Mouse (Mus musculus) limb, embryonic 14.5 days (tissue): ENCODE data around the gene Slc33a1. TPM values are rescaled to one million over a fixed set of nuclear protein-coding genes. Genes with fewer than 3 reads are reported as not detected.

ENCODE experiments used
- ATAC-seq: fragments of 200-750 bp; cut with Nextera tagmentation; 2 replicates; pipeline ENCODE4 v1.8.0; 2017; ENCODE audit warnings: low read depth, moderate number of reproducible peaks, moderate TSS enrichment; ENCODE audit not compliant: low FRiP score
- DNase-seq: peaks from one replicate; pipeline ENCODE4 v3.0.0-alpha.2; 2015; ENCODE audit warnings: low spot score
- H3K27ac ChIP-seq: fragments of 300-500 bp; sonication (generic); replicated peaks from 2 replicates; pipeline ENCODE4 v1.5.1; 2014; ENCODE audit warnings: low read depth, mild to moderate bottlenecking, low read length, moderate library complexity, mixed read lengths
- H3K27me3 ChIP-seq: fragments of 300-500 bp; sonication (generic); 2 replicates; pipeline ENCODE4 v1.6.1; 2014; ENCODE audit warnings: low read length, mixed read lengths; ENCODE audit not compliant: control insufficient read depth, insufficient read depth
- H3K36me3 ChIP-seq: fragments of 300-500 bp; sonication (generic); 2 replicates; pipeline ENCODE4 v1.6.1; 2014; ENCODE audit warnings: mild to moderate bottlenecking, low read length, moderate library complexity, mixed read lengths; ENCODE audit not compliant: control insufficient read depth, insufficient read depth
- H3K4me1 ChIP-seq: fragments of 300-500 bp; sonication (generic); 2 replicates; pipeline ENCODE4 v1.6.1; 2014; ENCODE audit warnings: antibody characterized with exemption, low read length, mixed read lengths; ENCODE audit not compliant: control insufficient read depth, insufficient read depth
- H3K4me2 ChIP-seq: fragments of 300-500 bp; sonication (generic); replicated peaks from 2 replicates; pipeline ENCODE4 v1.6.1; 2014; ENCODE audit warnings: low read depth, mild to moderate bottlenecking, low read length, moderate library complexity; ENCODE audit not compliant: severe bottlenecking
- H3K4me3 ChIP-seq: fragments of 300-500 bp; sonication (generic); replicated peaks from 2 replicates; pipeline ENCODE4 v1.5.1; 2014; ENCODE audit warnings: low read length
- H3K9ac ChIP-seq: fragments of 300-500 bp; sonication (generic); 2 replicates; pipeline ENCODE4 v1.6.1; 2014; ENCODE audit warnings: mild to moderate bottlenecking, low read depth, low read length, moderate library complexity; ENCODE audit not compliant: severe bottlenecking
- H3K9me3 ChIP-seq: fragments of 300-500 bp; sonication (generic); 2 replicates; pipeline ENCODE4 v1.6.1; 2016; ENCODE audit warnings: low read length; ENCODE audit not compliant: control insufficient read depth
- POLR2A ChIP-seq: fragments of 200-500 bp; IDR thresholded peaks from 2 replicates; pipeline ENCODE4 v1.8.0; 2012; ENCODE audit warnings: inconsistent platforms, mild to moderate bottlenecking, moderate library complexity, borderline replicate concordance; ENCODE audit not compliant: insufficient read depth, insufficient read length; ENCODE audit errors: extremely low read depth
- WGBS: fragments of 180-500 bp; shearing (Covaris S2); extraction: QIAGEN DNeasy Blood & Tissue Kit; methylation state at CpG from one replicate; pipeline ENCODE4 v1.1.7; 2014; 5-methylcytosine and 5-hydroxymethylcytosine counted together
- polyA plus RNA-seq, 2 experiments: library from polyadenylated mRNA; depleted of rRNA in 1 of 2; stranded (reverse) in 1 of 2; unstranded in 1 of 2; fragments of >200 nt; fragmentation: Nextera tagmentation in 1 of 2; extraction: Ambion mirVana in 1 of 2; gene quantifications; 2 replicates each; pipeline versions ENCODE4 v1.2.1 to v1.2.3; 2012 to 2014

Slc33a1 gene
- 12.4 and 14.7 TPM in 2 replicates for polyA plus RNA-seq (2012; rRNA removed)
- polyA plus RNA-seq (2014; fragmentation: Nextera tagmentation; extraction: Ambion mirVana) = 14.7 and 16.2 TPM in 2 replicates

DNA sequence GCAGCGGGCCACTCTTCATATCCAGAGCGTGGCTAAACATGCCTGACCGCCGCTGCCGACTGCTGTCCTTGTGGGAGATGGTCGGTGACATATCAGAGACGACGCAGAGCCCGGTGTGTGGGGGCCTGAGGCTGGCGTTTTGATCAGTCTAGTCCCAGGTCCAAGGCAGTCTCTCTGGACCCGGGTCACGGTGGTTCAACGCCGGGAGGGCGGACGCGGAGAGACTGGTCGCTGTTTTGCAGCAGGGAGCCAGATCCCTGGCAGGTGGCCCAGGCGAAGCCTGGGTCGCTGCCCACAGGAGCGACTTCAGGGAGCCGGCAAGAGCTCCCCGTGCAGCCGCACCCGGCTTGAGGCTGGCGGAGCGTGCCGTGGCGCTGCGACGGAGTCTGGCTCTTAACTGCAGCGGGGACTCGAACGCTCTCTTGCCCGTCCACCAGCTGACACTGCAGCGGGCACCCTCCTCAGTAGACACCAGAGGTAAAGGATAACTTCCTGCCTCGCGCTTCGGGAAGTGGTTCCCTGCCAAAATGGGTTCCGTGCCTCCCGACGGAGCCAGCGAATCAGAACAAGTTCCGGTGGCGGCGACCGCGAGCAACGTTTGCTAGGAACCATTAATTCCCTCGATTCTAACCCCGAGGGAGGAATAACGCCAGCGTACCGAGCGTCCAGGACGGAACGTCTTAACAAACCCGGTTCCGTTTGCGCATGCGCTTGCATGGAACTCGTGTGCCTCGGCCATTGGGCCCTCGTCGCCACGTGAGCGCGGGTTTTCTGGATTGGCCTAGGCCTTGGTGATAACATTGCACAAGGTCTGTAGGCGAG lies at the start of gene Slc33a1:
TSS of gene Slc33a1 (minus strand) at position 669 of the 822 bp plus-strand sequence.
- DNase-seq (peak; percentile 99), ATAC-seq (peak; percentile 95)
- whole genome bisulfite sequencing = under 1% methylated on average over 60 of the region's 69 CpGs
- peak within 1 kb of the TSS; percentile 90 for H3K4me3 ChIP-seq
- peaks cover 3% of the 10 kb centered on the region; the same call in 1 of the 2 replicates for H3K36me3 ChIP-seq
- 0 out of 2 replicates have a peak, but pooled peaks have one; percentile 44 for TF ChIP-seq POLR2A
- H3K4me2 ChIP-seq = peak within 1 kb of the TSS; percentile 76
- H3K27me3 ChIP-seq = no peaks in the 10 kb centered on the region
- peak within 1 kb of the TSS; percentile 85 for H3K27ac ChIP-seq
- no peaks in the 10 kb centered on the region for H3K9me3 ChIP-seq
- peak within 1 kb of the TSS; percentile 84 for H3K9ac ChIP-seq
- peaks cover 20% of the 10 kb centered on the region for H3K4me1 ChIP-seq

- Histone ChIP-seq H3K4me3 (no peak overlapping the region), H3K4me2 (no peak overlapping the region), H3K9ac (no peak overlapping the region), H3K27me3 (no peaks in the 10 kb centered on the region), H3K36me3 (peaks cover 75% of the 10 kb centered on the region), H3K4me1 (no peaks in the 10 kb centered on the region), H3K9me3 (no peaks in the 10 kb centered on the region), H3K27ac (no peak overlapping the region)
- TF ChIP-seq POLR2A = no peak
- ATAC-seq = no peak
- 95% methylated on average over 3 of the region's 3 CpGs for WGBS
- no peak for DNase-seq
Observed at GRCm38 (mm10) chr3:63988722-63989440, 24.3 kb upstream of the Slc33a1 start.

DNA sequence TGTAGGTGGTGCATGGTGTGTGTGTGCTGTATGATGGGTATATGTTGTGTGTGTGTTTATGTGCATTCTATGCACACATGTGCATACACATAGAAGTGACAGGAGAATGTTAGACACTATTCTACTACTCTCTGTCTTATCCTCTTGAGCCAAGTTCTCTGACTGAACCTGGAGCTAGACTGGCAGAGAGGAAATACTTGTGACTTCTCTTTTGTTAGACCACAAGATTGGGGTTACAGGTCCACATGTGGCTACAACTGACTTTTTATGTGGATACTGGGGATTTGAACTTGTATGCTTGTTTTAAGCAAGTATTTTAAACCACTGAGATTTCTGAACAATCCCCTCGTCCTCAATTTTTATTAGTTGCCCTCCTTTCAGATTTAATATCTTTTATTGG lies 22.1 kb upstream of the Slc33a1 start:
- no peak overlapping the region for H3K27ac ChIP-seq
- H3K27me3 ChIP-seq = no peaks in the 10 kb centered on the region
- no peak overlapping the region for H3K4me2 ChIP-seq
- 39% methylated on average over 1 of the region's 1 CpGs for WGBS
- no peaks in the 10 kb centered on the region for H3K4me1 ChIP-seq
- no peak overlapping the region for H3K4me3 ChIP-seq
- ATAC-seq (no peak), DNase-seq (no peak)
- no peaks in the 10 kb centered on the region for H3K9me3 ChIP-seq
- no peak for TF ChIP-seq POLR2A
- H3K36me3 ChIP-seq = peaks cover 69% of the 10 kb centered on the region
- H3K9ac ChIP-seq = no peak overlapping the region

DNA sequence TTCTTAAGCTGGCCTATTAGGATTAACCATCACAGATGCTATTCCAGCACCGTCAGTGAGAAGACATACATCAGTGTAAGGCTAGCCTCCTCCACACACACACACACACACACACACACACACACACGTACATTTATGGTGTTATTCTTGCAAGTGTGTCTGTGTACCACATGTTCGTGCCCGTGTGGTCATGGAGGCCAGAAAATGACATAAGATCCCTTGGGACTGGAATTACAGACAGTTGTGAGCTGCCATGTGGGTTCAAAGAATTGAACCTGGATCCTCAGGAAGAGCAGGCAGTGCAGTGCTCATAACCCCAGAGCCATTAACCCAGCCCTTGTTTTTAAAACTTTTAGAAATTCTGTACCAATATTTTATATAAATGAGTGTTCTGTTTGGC lies 13.3 kb upstream of the Slc33a1 start:
- DNase-seq (no peak), ATAC-seq (no peak)
- TF ChIP-seq POLR2A = no peak
- H3K9ac ChIP-seq = no peak overlapping the region
- H3K27me3 ChIP-seq = no peaks in the 10 kb centered on the region
- H3K27ac ChIP-seq = no peak overlapping the region
- 0 out of 2 replicates have a peak overlapping the region, but pooled peaks have one; percentile 76 for H3K4me2 ChIP-seq
- 0 out of 2 replicates have a peak overlapping the region, but pooled peaks have one; percentile 93 for H3K4me3 ChIP-seq
- H3K36me3 ChIP-seq = peaks cover 20% of the 10 kb centered on the region
- peaks cover 15% of the 10 kb centered on the region for H3K4me1 ChIP-seq
- WGBS = 36% methylated on average over 4 of the region's 4 CpGs
- H3K9me3 ChIP-seq = no peaks in the 10 kb centered on the region
